Mouse (Mus musculus) liver, adult 2 months (tissue): ENCODE data around the gene Zfyve19.

Experiments used
- CTCF ChIP-seq: fragments of 200-500 bp; IDR thresholded peaks from 2 replicates; pipeline ENCODE4 v1.5.1; 2011; ENCODE audit warnings: low read depth, low read length, control low read depth
- POLR2A ChIP-seq: fragments of 200-500 bp; IDR thresholded peaks from 2 replicates; pipeline ENCODE4 v1.6.1; 2011; ENCODE audit warnings: low read length, control low read depth; ENCODE audit not compliant: insufficient read depth; ENCODE audit errors: extremely low read depth

DNA sequence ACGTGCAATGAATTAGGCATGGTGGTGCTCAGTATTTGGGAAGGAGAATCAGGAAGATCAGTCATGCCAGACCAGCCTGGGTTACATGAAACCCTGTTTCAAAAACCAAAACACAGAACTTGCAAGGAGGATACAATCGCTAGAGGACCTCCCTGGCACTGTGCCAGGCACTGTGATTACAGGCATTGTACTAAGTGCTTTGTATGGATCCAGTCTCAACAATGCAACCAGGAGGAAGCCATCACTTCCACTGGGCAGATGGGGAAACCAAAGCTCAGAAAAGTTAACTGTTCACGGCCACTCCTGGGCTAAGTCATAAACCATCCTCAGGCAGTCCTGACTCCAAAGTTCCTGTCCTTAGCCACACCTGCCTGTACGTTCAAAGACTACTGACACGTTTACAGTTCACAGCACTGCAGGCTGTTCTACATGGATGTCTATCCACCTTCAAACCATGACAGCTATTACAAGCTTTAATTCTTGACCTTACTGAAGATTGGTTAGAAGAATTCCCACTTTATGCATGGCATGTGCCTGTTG is 5.4 kb upstream of the Zfyve19 start:
- TF ChIP-seq POLR2A (no peak), CTCF (no peak)
